Mouse (Mus musculus) lung, postnatal 0 days (tissue): ENCODE results near the gene Pard3b. TPM values are rescaled to one million over a fixed set of nuclear protein-coding genes. Genes with fewer than 3 reads are reported as not detected.
A peak's percentile ranks its signal among the peaks of the same experiment; 100 is the strongest.

Experiments used
- ATAC-seq: fragments of 200-750 bp; cut with Nextera tagmentation; 2 replicates; pipeline ENCODE4 v1.8.0; 2017; ENCODE audit warnings: moderate library complexity
- DNase-seq: peaks from one replicate; pipeline ENCODE4 v3.0.0-alpha.2; 2016; ENCODE audit warnings: low spot score
- H3K27ac ChIP-seq: fragments of 300-500 bp; sonication (generic); 2 replicates; pipeline ENCODE4 v1.5.1; 2014; ENCODE audit warnings: antibody characterized with exemption, mild to moderate bottlenecking, low read length, mixed read lengths
- H3K27me3 ChIP-seq: fragments of 300-500 bp; sonication (generic); replicated peaks from 2 replicates; pipeline ENCODE4 v1.6.1; 2014; ENCODE audit warnings: low read length, mixed read lengths; ENCODE audit not compliant: insufficient read depth
- H3K36me3 ChIP-seq: fragments of 300-500 bp; sonication (generic); 2 replicates; pipeline ENCODE4 v1.6.1; 2014; ENCODE audit warnings: low read length, mixed read lengths; ENCODE audit not compliant: insufficient read depth
- H3K4me1 ChIP-seq: fragments of 300-500 bp; sonication (generic); 2 replicates; pipeline ENCODE4 v1.6.1; 2014; ENCODE audit warnings: antibody characterized with exemption, low read depth, low read length, mixed read lengths; ENCODE audit not compliant: insufficient read depth
- H3K4me2 ChIP-seq: fragments of 300-500 bp; sonication (generic); replicated peaks from 2 replicates; pipeline ENCODE4 v1.6.1; 2014; ENCODE audit warnings: low read depth, mild to moderate bottlenecking, low read length, moderate library complexity, mixed read lengths
- H3K4me3 ChIP-seq: fragments of 300-500 bp; sonication (generic); 2 replicates; pipeline ENCODE4 v1.5.1; 2014; ENCODE audit warnings: low read depth, low read length
- H3K9ac ChIP-seq: fragments of 300-500 bp; sonication (generic); replicated peaks from 2 replicates; pipeline ENCODE4 v1.6.1; 2014; ENCODE audit warnings: low read depth, mild to moderate bottlenecking
- H3K9me3 ChIP-seq: fragments of 300-500 bp; sonication (generic); 2 replicates; pipeline ENCODE4 v1.6.1; 2016; ENCODE audit warnings: low read length, mixed read lengths
- CTCF ChIP-seq: IDR thresholded peaks from 2 replicates; pipeline ENCODE4 v1.5.1; 2016; ENCODE audit warnings: antibody characterized with exemption, mild to moderate bottlenecking
- EP300 ChIP-seq: IDR thresholded peaks from 2 replicates; pipeline ENCODE4 v1.6.1; 2016; ENCODE audit warnings: antibody characterized with exemption, mild to moderate bottlenecking, control low read depth
- WGBS: fragments of 180-500 bp; shearing (Covaris S2); extraction: QIAGEN DNeasy Blood & Tissue Kit; methylation state at CpG from one replicate; pipeline ENCODE4 v1.1.7; 2014; 5-methylcytosine and 5-hydroxymethylcytosine counted together
- polyA plus RNA-seq: library from polyadenylated mRNA; unstranded; fragments of >200 nt; fragmentation: Nextera tagmentation; extraction: Ambion mirVana; gene quantifications from 2 replicates; pipeline ENCODE4 v1.2.1, GENCODE M21; 2015

The Pard3b gene
- polyA plus RNA-seq, 1 experiment from 2014 or later, result 19.1 TPM

- H3K4me2 ChIP-seq, result no peak overlapping the region
- no peak overlapping the region for H3K4me3 ChIP-seq
- H3K36me3 ChIP-seq, result no peaks in the 10 kb centered on the region
- H3K27ac ChIP-seq, result no peak overlapping the region
- DNase-seq (peak; percentile 26), ATAC-seq (no peak)
- no peaks in the 10 kb centered on the region for H3K27me3 ChIP-seq
- WGBS, result 45% methylated on average over 3 of the region's 3 CpGs
- H3K9ac ChIP-seq, result no peak overlapping the region
- peaks cover 4% of the 10 kb centered on the region; the same call in 1 of the 2 replicates for H3K4me1 ChIP-seq
- H3K9me3 ChIP-seq, result no peaks in the 10 kb centered on the region
- TF ChIP-seq CTCF (no peak), EP300 (peak; percentile 57)
Measured at GRCm38 (mm10) chr1:62182634-62183033, 544.0 kb downstream of the Pard3b start.

DNA sequence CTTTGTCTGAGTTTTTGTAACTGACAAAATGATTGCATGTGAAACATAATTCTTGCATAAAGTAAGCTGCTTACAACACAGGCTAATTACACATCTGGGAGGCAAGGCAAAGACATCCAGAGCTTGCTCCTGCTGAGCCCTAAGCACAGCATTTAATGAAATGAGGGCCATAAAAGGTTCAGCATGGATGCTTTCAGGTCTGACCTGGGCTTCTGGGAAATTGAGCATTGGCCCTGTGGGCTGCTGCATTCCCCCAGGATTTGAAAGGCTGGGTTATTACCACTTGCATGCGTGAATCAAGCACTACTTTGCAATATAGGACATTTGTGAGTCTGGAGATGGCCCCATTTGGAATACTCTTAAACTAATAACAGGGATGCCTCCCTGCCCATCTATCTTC lies 552.2 kb downstream of the Pard3b start:
- Histone ChIP-seq H3K4me3 (no peak overlapping the region), H3K4me1 (no peaks in the 10 kb centered on the region), H3K27me3 (no peaks in the 10 kb centered on the region), H3K36me3 (no peaks in the 10 kb centered on the region), H3K9me3 (no peaks in the 10 kb centered on the region), H3K4me2 (no peak overlapping the region), H3K27ac (no peak overlapping the region), H3K9ac (no peak overlapping the region)
- 74% methylated on average over 1 of the region's 1 CpGs for WGBS
- no peak for TF ChIP-seq CTCF
- no peak for TF ChIP-seq EP300
- no peak for ATAC-seq
- DNase-seq, result no peak

DNA sequence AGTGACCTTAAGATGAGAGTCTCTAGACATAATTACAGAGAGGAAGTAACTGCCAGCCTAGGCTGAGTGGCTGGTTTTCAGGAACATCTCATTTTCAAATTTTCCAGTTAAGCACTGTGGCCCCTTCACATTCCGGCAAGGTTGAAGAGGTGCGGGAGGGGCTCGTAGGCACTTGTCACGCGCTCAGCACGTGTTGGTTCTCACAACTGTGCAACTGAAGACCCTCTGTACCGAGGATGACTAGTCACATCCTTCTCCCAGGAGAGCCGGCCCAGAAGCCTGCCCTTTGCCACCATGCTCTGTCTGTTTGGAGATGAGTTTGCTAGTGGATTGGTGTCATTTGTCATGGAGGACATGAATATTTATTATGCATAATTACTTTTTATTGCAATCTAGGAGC lies 558.9 kb downstream of the Pard3b start:
- TF ChIP-seq CTCF (no peak), EP300 (no peak)
- Histone ChIP-seq H3K27ac (no peak overlapping the region), H3K4me3 (no peak overlapping the region), H3K4me2 (no peak overlapping the region), H3K36me3 (no peaks in the 10 kb centered on the region), H3K9ac (no peak overlapping the region), H3K4me1 (no peaks in the 10 kb centered on the region), H3K9me3 (no peaks in the 10 kb centered on the region), H3K27me3 (no peaks in the 10 kb centered on the region)
- DNase-seq (no peak), ATAC-seq (no peak)
- 47% methylated on average over 8 of the region's 8 CpGs for WGBS

- ATAC-seq (no peak), DNase-seq (no peak)
- Histone ChIP-seq H3K27me3 (no peaks in the 10 kb centered on the region), H3K4me2 (no peak overlapping the region), H3K9ac (no peak overlapping the region), H3K4me1 (no peaks in the 10 kb centered on the region), H3K27ac (no peak overlapping the region), H3K9me3 (no peaks in the 10 kb centered on the region), H3K4me3 (no peak overlapping the region), H3K36me3 (no peaks in the 10 kb centered on the region)
- 87% methylated on average over 1 of the region's 1 CpGs for WGBS
- TF ChIP-seq EP300, result no peak
- TF ChIP-seq CTCF, result no peak
Measured at GRCm38 (mm10) chr1:62200919-62201318, 562.3 kb downstream of the Pard3b start.

DNA sequence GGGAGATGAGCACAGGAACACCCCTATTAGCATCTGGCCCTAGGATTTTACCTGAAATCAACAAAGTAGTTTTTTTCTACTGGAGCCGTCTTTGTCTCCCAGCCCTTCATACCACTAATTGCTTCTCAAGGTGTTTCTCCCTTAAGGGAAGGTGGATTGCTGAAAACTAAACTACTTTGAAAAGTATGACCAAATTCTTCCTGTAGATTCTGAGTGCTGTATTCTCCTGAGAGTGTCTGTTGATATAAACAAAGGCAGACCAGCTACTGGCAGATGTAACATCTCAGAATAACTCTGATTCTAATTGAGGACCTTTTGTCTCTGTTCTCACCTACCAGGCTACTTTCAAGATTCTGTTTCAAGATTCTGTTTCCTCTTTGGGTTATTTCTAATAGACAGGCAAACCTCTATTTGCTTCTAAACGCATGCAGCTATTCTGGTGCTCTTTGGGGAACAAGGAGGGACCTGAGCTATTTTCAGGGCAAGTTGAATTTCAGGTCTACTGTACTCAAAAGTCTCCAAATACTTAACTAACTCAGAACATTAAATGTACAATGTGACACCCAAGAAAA lies 563.1 kb downstream of the Pard3b start:
- Histone ChIP-seq H3K27me3 (no peaks in the 10 kb centered on the region), H3K4me2 (no peak overlapping the region), H3K4me1 (no peaks in the 10 kb centered on the region), H3K9me3 (no peaks in the 10 kb centered on the region), H3K36me3 (no peaks in the 10 kb centered on the region), H3K27ac (no peak overlapping the region), H3K4me3 (no peak overlapping the region), H3K9ac (no peak overlapping the region)
- 44% methylated on average over 2 of the region's 2 CpGs for WGBS
- TF ChIP-seq CTCF, result no peak
- no peak for TF ChIP-seq EP300
- DNase-seq (no peak), ATAC-seq (no peak)

- Histone ChIP-seq H3K4me1 (no peaks in the 10 kb centered on the region), H3K4me2 (no peak overlapping the region), H3K9ac (no peak overlapping the region), H3K4me3 (no peak overlapping the region), H3K27ac (no peak overlapping the region), H3K36me3 (no peaks in the 10 kb centered on the region), H3K9me3 (no peaks in the 10 kb centered on the region), H3K27me3 (no peaks in the 10 kb centered on the region)
- DNase-seq, result no peak
- TF ChIP-seq EP300 (no peak), CTCF (no peak)
- ATAC-seq, result no peak
- WGBS, result 92% methylated on average over 2 of the region's 2 CpGs
Measured at GRCm38 (mm10) chr1:62213285-62213684, 574.7 kb downstream of the Pard3b start.

- TF ChIP-seq EP300, result no peak
- no peak for TF ChIP-seq CTCF
- Histone ChIP-seq H3K27me3 (no peaks in the 10 kb centered on the region), H3K9me3 (no peaks in the 10 kb centered on the region), H3K4me2 (no peak overlapping the region), H3K9ac (no peak overlapping the region), H3K36me3 (no peaks in the 10 kb centered on the region), H3K27ac (no peak overlapping the region), H3K4me3 (no peak overlapping the region), H3K4me1 (no peaks in the 10 kb centered on the region)
- 55% methylated on average over 2 of the region's 2 CpGs for WGBS
- ATAC-seq, result no peak
- DNase-seq, result no peak
Measured at GRCm38 (mm10) chr1:62215842-62216241, 577.2 kb downstream of the Pard3b start.
